Mouse (Mus musculus): ENCODE measurements around the gene Ptdss2.

The Ptdss2 gene

DNA sequence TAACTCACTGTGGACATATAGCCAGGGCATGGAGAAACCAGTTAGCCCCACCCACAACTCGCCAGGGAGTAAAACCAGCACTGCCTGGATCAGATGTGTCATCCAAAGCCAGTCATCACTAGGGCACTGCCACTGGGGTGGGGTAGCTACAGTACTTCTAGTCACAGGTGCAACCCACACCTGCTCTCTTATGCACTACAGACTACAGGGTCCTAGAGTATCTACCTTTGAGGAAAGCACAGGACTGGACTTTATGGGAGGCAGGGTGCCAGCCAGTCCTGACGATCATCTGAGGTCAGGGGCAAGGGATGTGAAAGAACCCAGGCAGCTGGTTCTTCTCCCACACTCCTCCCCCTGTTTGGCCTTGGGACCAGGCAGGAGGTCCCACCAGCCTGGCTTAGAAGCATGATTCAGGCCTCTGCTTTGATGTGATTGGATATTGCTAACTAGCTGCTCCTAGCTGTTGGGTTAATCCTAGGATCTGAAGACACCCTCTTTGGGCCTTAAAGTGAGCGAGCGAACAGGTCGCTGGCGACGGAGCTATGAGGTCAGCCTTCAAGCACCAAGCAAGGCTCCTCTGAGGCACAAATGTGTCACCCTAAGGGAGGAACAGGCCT is 45.8 kb downstream of the Ptdss2 start:
- in situ Hi-C loops (cut with MboI; ENCODE audit: low pct_unique_long_range_greater_than_20kb in 1 of 2, low sequenced_read_pairs in 2 of 2, unreplicated experiment in 1 of 2): no loop called here

DNA sequence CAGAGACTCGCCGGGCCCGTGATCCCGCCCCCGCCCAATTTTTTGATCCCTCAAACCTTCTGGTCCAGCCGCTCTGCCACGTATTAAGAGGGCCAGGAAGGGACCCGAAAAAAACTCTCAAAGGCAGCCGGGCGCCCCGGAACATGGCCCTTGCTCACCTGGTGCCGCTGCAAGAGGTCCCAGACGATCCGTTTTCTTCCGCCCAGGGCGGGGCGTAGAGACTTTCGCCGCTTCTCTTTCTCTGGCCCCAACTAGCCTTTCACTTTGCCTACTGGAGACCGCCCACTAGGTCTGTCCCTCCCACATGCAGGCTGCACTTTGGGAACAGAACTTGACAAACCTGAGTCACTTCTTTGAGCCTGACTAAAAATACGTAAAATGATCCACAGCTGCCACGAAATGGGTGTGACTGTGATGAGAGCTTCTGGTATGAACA is 46.4 kb downstream of the Ptdss2 start:
- in situ Hi-C loops (cut with MboI; ENCODE audit: low pct_unique_long_range_greater_than_20kb in 1 of 2, low sequenced_read_pairs in 2 of 2, unreplicated experiment in 1 of 2): no loop called here

DNA sequence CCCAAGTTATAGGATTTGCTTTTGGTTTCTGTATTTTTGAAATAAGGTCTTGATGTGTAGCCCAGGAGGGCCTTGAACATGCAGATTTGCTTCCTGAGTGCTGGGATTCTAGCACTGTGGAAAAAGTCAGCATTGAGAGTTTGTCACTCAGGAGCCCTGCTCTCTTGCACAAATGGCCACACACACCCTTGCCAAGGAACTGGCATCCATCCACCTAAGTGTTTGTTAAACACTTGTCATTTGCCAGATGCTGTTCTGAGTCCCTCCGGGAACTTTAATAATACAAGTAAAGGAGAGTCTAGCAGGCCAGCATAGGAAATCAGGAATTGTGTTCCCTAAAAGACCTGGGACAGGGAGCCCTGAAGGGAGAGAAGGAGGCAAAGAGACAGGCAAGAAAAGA is 47.1 kb downstream of the Ptdss2 start:
- in situ Hi-C loops (cut with MboI; ENCODE audit: low pct_unique_long_range_greater_than_20kb in 1 of 2, low sequenced_read_pairs in 2 of 2, unreplicated experiment in 1 of 2): no loop called here

DNA sequence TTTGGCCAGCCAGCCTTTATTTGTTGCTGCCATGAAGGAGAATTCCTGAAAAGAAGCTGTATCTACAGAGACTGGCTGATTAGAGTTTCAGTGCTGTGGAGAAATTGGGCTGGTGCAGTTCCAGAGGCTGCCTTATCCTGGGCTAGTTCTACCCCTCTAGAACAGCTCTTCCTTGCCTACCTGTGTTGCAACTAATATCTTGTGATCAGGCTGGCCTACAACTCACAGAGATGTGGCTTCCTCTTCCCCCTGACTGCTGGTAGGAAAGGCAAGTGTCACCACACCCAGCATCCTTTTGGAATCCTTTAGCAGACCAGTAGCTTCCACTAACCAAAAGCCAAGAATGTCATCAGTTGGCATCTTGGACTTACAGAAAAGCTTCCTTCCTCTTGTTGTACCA is 47.7 kb downstream of the Ptdss2 start:
- in situ Hi-C loops (cut with MboI; ENCODE audit: low pct_unique_long_range_greater_than_20kb in 1 of 2, low sequenced_read_pairs in 2 of 2, unreplicated experiment in 1 of 2): loop anchor here (5.0 to 10.0 kb wide), 2 partner anchors 73 to 325 kb away; partner anchors contain the start of genes Odf3 (in 2 of the 2) and Scgb1c1 (in 2 of the 2)

GRCm38 (mm10) chr7:141172116-141173006 is 50.2 kb downstream of the Ptdss2 start, which contains the start of gene Rnh1:
Gene Rnh1, minus strand, starts transcription at chr7:141172857.
- in situ Hi-C loops (cut with MboI; ENCODE audit: low pct_unique_long_range_greater_than_20kb in 1 of 2, low sequenced_read_pairs in 2 of 2, unreplicated experiment in 1 of 2): loop anchor here (5.0 to 10.0 kb wide), 2 partner anchors 75 to 328 kb away; partner anchors contain the start of genes Odf3 (in 2 of the 2) and Scgb1c1 (in 2 of the 2)

DNA sequence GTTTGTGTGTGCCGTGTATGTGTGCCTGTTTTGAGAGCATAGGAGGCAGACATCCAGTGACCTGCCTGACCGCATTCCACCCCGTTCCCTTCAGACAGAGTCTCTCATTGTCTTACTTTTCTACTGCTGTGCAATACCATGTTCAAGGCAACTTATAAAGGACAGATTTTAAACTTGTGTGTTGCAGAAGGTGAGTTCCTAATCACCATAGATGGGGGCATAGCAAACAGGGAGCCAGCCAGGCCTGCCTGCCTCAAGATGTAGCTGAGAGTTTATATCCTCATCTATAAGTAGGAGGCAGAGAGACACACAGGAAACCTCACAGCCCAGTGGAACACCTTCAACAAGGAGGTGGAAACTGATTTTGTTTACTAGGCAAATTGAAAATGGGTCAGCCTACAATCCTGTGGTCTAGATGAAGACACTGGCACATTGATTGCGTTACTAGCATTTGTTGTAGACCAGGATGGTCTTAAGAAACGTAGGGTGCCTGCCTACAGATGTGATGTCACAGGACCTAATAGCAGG is 51.2 kb downstream of the Ptdss2 start:
- in situ Hi-C loops (cut with MboI; ENCODE audit: low pct_unique_long_range_greater_than_20kb in 1 of 2, low sequenced_read_pairs in 2 of 2, unreplicated experiment in 1 of 2): loop anchor here (5.0 to 10.0 kb wide), 2 partner anchors 76 to 329 kb away; partner anchors contain the start of genes Odf3 (in 2 of the 2) and Scgb1c1 (in 2 of the 2)

DNA sequence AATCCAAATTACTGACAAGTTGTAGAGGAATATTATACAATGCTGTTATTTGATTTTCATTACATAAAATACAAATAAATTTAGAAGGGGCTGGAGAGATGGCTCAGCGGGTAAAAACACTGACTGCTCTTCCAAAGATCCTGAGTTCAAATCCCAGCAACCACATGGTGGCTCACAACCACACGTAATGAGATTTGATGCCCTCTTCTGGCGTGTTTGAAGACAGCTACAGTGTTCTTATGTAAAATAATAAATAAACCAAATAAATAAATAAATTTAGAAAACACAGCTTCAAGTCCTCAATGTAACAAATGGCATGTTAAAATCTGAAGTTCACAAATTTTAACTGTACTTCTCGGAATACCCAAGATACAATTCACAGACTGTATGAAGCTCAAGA is 52.9 kb downstream of the Ptdss2 start:
- in situ Hi-C loops (cut with MboI; ENCODE audit: low pct_unique_long_range_greater_than_20kb in 1 of 2, low sequenced_read_pairs in 2 of 2, unreplicated experiment in 1 of 2): loop anchor here (5.0 to 25.0 kb wide), 3 partner anchors 83 to 330 kb away; partner anchors contain the start of genes Odf3 (in 2 of the 2), Scgb1c1 (in 2 of the 2), Cox8b (in 1 of the 2) and Nlrp6 (in 1 of the 2)

- in situ Hi-C loops (cut with MboI; ENCODE audit: low pct_unique_long_range_greater_than_20kb in 1 of 2, low sequenced_read_pairs in 2 of 2, unreplicated experiment in 1 of 2): loop anchor here (5.0 to 25.0 kb wide), 3 partner anchors 84 to 331 kb away; partner anchors contain the start of genes Odf3 (in 2 of the 2), Scgb1c1 (in 2 of the 2), Cox8b (in 1 of the 2) and Nlrp6 (in 1 of the 2)
Observed at GRCm38 (mm10) chr7:141176173-141176572, 54.0 kb downstream of the Ptdss2 start.

DNA sequence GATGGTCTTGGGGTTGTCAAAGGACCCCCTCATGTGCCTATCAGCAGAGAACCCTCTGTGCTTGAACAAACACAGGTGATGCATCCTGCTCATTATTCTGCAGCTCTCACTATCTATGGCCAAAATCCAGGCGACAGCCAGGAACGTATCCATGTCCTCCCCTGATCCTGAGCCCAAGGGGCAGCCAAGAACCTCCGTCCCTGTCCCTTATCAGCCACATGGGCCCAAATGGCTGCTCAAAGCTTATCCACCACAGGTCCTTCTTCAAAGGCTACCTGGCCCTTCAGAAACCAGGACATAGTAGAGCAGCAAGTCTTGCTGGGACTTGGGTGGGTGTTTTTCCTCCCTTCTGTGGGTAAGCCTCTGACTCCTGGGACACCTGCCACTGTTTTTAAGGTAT is 66.0 kb downstream of the Ptdss2 start:
- in situ Hi-C loops (cut with MboI; ENCODE audit: low pct_unique_long_range_greater_than_20kb in 1 of 2, low sequenced_read_pairs in 2 of 2, unreplicated experiment in 1 of 2): loop anchor here in 1 of 2 experiments (25.0 kb wide), 1 partner anchor 276 kb away; the partner anchor contains the start of genes Cox8b and Nlrp6

- in situ Hi-C loops (cut with MboI; ENCODE audit: low pct_unique_long_range_greater_than_20kb in 1 of 2, low sequenced_read_pairs in 2 of 2, unreplicated experiment in 1 of 2): loop anchor here in 1 of 2 experiments (25.0 kb wide), 1 partner anchor 276 kb away; the partner anchor contains the start of genes Cox8b and Nlrp6
Observed at GRCm38 (mm10) chr7:141188733-141189132, 66.6 kb downstream of the Ptdss2 start.

DNA sequence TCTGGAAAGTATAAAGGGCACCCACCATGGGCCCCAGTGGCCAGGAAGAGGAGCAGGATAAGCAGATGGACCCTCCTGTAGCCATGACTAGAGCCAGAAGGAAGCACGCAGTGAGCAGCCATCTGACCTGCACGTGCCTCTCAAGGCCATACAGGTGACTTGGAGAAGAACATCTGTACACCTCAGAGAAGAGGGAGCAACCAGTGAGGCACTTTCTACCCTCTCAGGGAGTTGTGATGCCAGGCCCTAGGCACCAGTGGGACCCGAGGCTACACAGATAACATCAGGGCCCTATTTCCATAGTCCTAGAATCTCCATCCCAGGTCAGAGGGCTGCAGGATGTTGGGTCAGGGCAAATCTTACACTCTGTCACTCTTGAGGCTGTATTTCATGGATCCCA is 68.0 kb downstream of the Ptdss2 start:
- in situ Hi-C loops (cut with MboI; ENCODE audit: low pct_unique_long_range_greater_than_20kb in 1 of 2, low sequenced_read_pairs in 2 of 2, unreplicated experiment in 1 of 2): loop anchor here in 1 of 2 experiments (25.0 kb wide), 1 partner anchor 278 kb away; the partner anchor contains the start of genes Cox8b and Nlrp6

GRCm38 (mm10) chr7:141191036-141191435 is 68.9 kb downstream of the Ptdss2 start:
- in situ Hi-C loops (cut with MboI; ENCODE audit: low pct_unique_long_range_greater_than_20kb in 1 of 2, low sequenced_read_pairs in 2 of 2, unreplicated experiment in 1 of 2): loop anchor here in 1 of 2 experiments (25.0 kb wide), 1 partner anchor 279 kb away; the partner anchor contains the start of genes Cox8b and Nlrp6

DNA sequence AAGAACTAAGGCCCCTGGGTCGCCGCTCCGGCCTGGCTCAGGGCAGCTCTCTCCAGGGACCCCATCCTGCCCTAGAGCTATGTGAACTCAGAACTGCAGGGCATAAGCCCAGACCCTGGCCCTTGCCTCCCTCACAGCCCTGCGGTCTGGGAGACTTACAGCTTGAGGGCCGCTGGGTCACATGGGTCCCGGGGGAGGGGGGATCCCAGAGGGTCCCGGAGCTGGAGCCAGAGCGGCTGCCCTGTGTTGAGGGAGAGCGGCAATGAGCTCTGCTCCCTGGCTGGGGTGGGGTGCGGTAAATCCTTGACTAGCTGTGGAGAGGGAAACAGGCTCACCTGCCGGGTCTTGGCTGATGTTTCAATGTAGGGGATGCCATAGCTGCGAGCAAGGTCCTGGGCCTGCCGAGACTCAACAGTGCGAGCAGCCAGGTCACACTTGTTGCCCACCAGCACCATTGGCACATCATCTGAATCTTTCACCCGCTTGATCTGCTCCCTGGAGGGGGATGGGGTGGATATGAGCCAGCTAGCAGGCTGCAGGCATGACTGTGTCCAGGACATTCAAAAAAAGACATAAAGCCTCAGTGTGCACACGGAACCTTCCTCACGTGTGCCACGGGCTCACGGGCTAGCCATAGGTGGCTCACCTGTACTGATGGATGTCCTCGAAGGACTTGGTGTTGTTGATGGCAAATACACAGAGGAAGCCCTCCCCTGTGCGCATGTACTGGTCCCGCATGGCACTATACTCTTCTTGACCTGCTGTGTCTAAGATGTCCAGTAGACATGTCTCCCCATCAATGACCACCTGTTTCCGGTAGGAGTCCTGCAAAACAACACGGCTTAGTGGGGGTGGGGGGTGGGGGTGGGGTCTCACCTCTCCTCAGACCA is 69.9 kb downstream of the Ptdss2 start:
- in situ Hi-C loops (cut with MboI; ENCODE audit: low pct_unique_long_range_greater_than_20kb in 1 of 2, low sequenced_read_pairs in 2 of 2, unreplicated experiment in 1 of 2): loop anchor here in 1 of 2 experiments (25.0 kb wide), 1 partner anchor 280 kb away; the partner anchor contains the start of genes Cox8b and Nlrp6

GRCm38 (mm10) chr7:141192776-141193347 is 70.7 kb downstream of the Ptdss2 start:
- in situ Hi-C loops (cut with MboI; ENCODE audit: low pct_unique_long_range_greater_than_20kb in 1 of 2, low sequenced_read_pairs in 2 of 2, unreplicated experiment in 1 of 2): loop anchor here in 1 of 2 experiments (25.0 kb wide), 1 partner anchor 281 kb away; the partner anchor contains the start of genes Cox8b and Nlrp6

DNA sequence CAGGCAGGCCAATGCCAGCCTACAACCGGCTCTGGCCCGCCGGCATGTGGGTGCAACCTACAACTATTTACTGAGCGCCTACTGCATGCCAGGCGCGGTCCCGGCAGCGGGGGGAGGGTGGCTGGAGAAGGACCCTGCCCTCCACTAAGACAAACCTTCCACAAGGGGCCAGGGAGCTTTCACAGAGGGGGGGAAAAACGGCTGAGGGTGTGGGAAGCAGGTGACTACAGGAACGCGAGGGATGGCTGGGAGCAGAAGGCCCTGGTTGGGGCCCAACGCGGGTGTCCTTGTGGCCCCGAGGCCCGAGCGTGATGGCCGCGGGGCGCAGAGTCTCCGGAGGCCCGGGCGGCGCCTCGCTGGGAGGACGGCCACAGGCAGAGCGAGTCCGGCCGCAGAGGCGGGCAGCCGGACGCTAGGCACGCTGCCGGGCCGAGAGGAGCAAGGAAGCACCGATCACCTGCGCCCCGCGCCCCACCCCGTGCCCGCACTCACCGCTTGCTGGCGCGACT is 71.2 kb downstream of the Ptdss2 start:
- in situ Hi-C loops (cut with MboI; ENCODE audit: low pct_unique_long_range_greater_than_20kb in 1 of 2, low sequenced_read_pairs in 2 of 2, unreplicated experiment in 1 of 2): loop anchor here in 1 of 2 experiments (25.0 kb wide), 1 partner anchor 281 kb away; the partner anchor contains the start of genes Cox8b and Nlrp6

DNA sequence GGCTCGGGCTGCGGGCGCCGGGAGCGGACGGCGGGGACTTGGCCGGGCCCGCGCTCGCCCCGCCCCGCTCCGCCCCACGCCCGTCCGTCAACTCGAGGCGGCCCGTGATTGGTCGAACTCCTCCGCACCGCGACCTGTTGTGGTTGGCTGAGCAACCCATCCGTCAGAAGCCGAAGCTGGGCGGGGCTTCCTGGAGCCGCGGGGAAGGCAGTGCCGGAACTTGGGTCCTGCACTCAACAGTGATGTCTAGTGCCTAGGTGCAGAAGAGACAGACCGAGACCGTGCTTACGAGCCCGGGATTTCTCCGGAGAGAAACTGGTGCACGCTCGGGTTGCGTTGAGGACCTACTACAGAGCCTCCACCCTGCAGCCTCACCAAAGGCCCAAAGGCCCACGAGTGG is 71.8 kb downstream of the Ptdss2 start, which contains the start of the genes Hras and Lrrc56:
TSS of gene Hras (minus strand) at position 58 of the 400 bp plus-strand sequence.
TSS of gene Lrrc56 (plus strand) at position 210 of the 400 bp plus-strand sequence.
- in situ Hi-C loops (cut with MboI; ENCODE audit: low pct_unique_long_range_greater_than_20kb in 1 of 2, low sequenced_read_pairs in 2 of 2, unreplicated experiment in 1 of 2): loop anchor here in 1 of 2 experiments (25.0 kb wide), 1 partner anchor 282 kb away; the partner anchor contains the start of genes Cox8b and Nlrp6

Data from mouse embryonic stem cell (cell line).